Mouse (Mus musculus) heart, postnatal 0 days (tissue): ENCODE measurements at regions not wholly inside any gene's neighbourhood (a gene's known extent, or its start where the extent isn't known, plus 50 kb on each side); places are given as distances from the start of the nearest gene placed in this dataset.

ENCODE experiments used
- ATAC-seq: fragments of 200-750 bp; cut with Nextera tagmentation; 2 replicates; pipeline ENCODE4 v1.8.0; 2017; ENCODE audit warnings: low read depth, moderate number of reproducible peaks, moderate library complexity; ENCODE audit not compliant: insufficient read depth
- DNase-seq: peaks from one replicate; pipeline ENCODE4 v3.0.0-alpha.2; 2016; ENCODE audit warnings: low spot score
- H3K27ac ChIP-seq: fragments of 300-500 bp; sonication (generic); 2 replicates; pipeline ENCODE4 v1.5.1; 2014; ENCODE audit warnings: low read depth, mild to moderate bottlenecking
- H3K27me3 ChIP-seq: fragments of 300-500 bp; sonication (generic); 2 replicates; pipeline ENCODE4 v1.6.1; 2014; ENCODE audit warnings: low read length, mixed read lengths; ENCODE audit not compliant: control insufficient read depth, insufficient read depth
- H3K36me3 ChIP-seq: fragments of 300-500 bp; sonication (generic); replicated peaks from 2 replicates; pipeline ENCODE4 v1.6.1; 2014; ENCODE audit warnings: low read length, mixed read lengths; ENCODE audit not compliant: control insufficient read depth, insufficient read depth
- H3K4me1 ChIP-seq: fragments of 300-500 bp; sonication (generic); 2 replicates; pipeline ENCODE4 v1.6.1; 2014; ENCODE audit warnings: antibody characterized with exemption; ENCODE audit not compliant: control insufficient read depth, insufficient read depth
- H3K4me2 ChIP-seq: fragments of 300-500 bp; sonication (generic); 2 replicates; pipeline ENCODE4 v1.6.1; 2014; ENCODE audit warnings: low read depth, mild to moderate bottlenecking, low read length, moderate library complexity
- H3K4me3 ChIP-seq: fragments of 300-500 bp; sonication (generic); 2 replicates; pipeline ENCODE4 v1.5.1; 2014; ENCODE audit warnings: low read depth, low read length
- H3K9ac ChIP-seq: fragments of 300-500 bp; sonication (generic); replicated peaks from 2 replicates; pipeline ENCODE4 v1.6.1; 2014; ENCODE audit warnings: low read depth, low read length, mixed read lengths
- H3K9me3 ChIP-seq: fragments of 300-500 bp; sonication (generic); replicated peaks from 2 replicates; pipeline ENCODE4 v1.6.1; 2016; ENCODE audit warnings: low read length; ENCODE audit not compliant: control insufficient read depth
- CTCF ChIP-seq: IDR thresholded peaks from 2 replicates; pipeline ENCODE4 v1.5.1; 2016; ENCODE audit warnings: antibody characterized with exemption, control low read depth, low read depth
- EP300 ChIP-seq: IDR thresholded peaks from 2 replicates; pipeline ENCODE4 v1.6.1; 2016; ENCODE audit warnings: antibody characterized with exemption, low read depth
- WGBS: fragments of 180-500 bp; shearing (Covaris S2); extraction: QIAGEN DNeasy Blood & Tissue Kit; methylation state at CpG from one replicate; pipeline ENCODE4 v1.1.7; 2014; 5-methylcytosine and 5-hydroxymethylcytosine counted together

DNA sequence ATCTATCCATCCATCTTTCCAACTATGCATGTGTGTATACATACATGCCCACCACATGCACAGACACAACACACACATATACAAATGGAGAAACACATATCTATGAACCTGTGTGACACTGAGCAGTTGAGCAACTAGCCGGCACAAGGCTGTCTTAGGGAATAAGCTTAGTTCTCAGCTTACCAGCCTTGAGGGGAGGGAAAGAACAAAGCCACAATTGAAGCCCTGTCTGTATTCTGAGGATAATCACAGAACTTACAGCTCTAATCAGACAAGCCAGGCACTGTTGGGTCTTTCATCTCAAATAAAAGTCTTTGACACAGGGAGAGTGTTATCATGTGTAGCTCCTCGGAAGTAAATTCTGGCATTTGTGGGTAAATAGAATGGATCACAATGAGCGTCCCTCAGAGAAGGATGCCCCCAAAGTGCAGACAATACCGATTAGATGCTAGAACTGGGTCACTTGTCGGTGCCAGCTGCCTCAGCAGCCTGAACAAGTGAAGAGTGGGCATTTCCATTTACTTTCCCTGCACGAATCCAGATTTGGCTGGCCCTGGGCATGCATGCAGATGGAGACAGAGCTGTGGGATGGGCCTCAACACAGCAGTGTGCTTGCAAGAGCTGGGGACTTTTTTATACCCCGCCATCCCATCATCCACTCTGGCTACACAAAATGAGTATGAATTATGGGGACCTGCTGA, 646.0 kb upstream of the Castor2 start:
- DNase-seq (no peak), ATAC-seq (no peak)
- Histone ChIP-seq H3K4me3 (no peak overlapping the region), H3K4me1 (no peaks in the 10 kb centered on the region), H3K27ac (no peak overlapping the region), H3K9ac (no peak overlapping the region), H3K36me3 (no peaks in the 10 kb centered on the region), H3K4me2 (no peak overlapping the region), H3K9me3 (no peaks in the 10 kb centered on the region), H3K27me3 (no peaks in the 10 kb centered on the region)
- WGBS, result 73% methylated on average over 7 of the region's 7 CpGs
- no peak for TF ChIP-seq CTCF
- no peak for TF ChIP-seq EP300

DNA sequence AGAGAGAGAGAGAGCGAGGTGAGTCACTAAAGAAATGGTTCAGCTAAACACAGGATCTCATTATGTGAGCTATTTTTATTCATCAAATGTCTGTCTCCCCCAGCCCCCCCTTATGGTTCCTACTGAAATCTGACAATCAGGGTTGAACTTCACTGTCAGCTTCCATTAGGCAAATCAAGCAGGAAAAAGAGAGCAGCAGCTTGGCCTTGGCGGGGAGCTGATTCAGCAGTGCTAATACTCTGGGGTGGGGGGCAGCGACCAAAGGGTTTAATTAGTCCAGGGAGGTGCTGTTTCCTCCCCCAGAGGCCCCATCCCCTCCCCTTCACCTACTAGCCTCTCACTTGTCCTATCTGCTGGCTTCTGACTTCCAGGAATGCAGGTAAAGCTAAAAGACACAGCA, 649.6 kb upstream of the Castor2 start:
- WGBS, result 68% methylated on average over 3 of the region's 3 CpGs
- ATAC-seq (no peak), DNase-seq (no peak)
- no peak overlapping the region for H3K27ac ChIP-seq
- no peak for TF ChIP-seq CTCF
- no peak for TF ChIP-seq EP300
- no peaks in the 10 kb centered on the region for H3K36me3 ChIP-seq
- H3K27me3 ChIP-seq, result no peaks in the 10 kb centered on the region
- no peaks in the 10 kb centered on the region for H3K4me1 ChIP-seq
- H3K9me3 ChIP-seq, result no peaks in the 10 kb centered on the region
- H3K4me2 ChIP-seq, result no peak overlapping the region
- H3K4me3 ChIP-seq, result no peak overlapping the region
- H3K9ac ChIP-seq, result no peak overlapping the region

DNA sequence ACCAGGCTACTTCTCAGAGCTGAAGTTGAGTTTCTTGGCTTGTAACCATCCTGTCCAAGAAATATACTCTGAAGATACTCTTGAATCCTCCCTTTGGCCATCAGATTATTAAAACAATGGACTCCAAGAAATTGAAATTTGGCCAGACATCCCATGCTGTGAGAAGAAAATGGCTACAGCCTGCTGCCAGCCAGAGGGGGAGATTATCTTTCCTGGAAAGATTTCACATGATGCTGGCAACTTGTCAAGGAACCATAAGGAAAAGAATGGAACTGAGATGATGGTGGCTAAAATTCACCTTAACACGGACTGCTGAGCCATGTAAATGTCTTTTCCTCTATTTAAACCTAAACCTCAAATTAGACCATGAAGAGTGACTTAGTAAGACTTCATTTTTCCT, 698.7 kb upstream of the Castor2 start:
- WGBS, result 56% methylated on average over 1 of the region's 1 CpGs
- ATAC-seq (no peak), DNase-seq (no peak)
- H3K27ac ChIP-seq, result no peak overlapping the region
- H3K36me3 ChIP-seq, result no peaks in the 10 kb centered on the region
- no peak overlapping the region for H3K4me2 ChIP-seq
- no peak overlapping the region for H3K4me3 ChIP-seq
- TF ChIP-seq CTCF (no peak), EP300 (no peak)
- 0 out of 2 replicates have a peak, but pooled peaks cover 5% of the 10 kb centered on the region for H3K9me3 ChIP-seq
- no peaks in the 10 kb centered on the region for H3K27me3 ChIP-seq
- H3K4me1 ChIP-seq, result no peaks in the 10 kb centered on the region
- no peak overlapping the region for H3K9ac ChIP-seq

DNA sequence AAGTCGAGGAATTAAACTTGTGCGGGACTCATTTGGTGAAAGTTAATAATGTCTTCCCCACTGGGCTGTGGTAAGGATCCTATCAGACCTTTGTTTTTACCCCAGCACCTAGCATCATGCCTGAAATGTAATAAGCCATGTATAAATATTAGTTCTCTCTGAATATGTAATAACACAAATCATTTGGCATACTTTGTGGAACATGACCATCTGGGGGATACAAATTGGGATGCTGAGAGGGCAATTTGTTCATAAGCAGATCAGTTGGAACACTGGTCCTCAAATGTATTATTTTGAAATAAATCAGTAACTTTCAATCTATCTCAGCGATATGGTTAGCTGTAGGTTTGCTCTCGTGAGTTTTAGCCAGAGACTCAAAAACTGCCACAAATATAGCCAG, 709.6 kb upstream of the Castor2 start:
- no peak for ATAC-seq
- no peak overlapping the region for H3K4me3 ChIP-seq

DNA sequence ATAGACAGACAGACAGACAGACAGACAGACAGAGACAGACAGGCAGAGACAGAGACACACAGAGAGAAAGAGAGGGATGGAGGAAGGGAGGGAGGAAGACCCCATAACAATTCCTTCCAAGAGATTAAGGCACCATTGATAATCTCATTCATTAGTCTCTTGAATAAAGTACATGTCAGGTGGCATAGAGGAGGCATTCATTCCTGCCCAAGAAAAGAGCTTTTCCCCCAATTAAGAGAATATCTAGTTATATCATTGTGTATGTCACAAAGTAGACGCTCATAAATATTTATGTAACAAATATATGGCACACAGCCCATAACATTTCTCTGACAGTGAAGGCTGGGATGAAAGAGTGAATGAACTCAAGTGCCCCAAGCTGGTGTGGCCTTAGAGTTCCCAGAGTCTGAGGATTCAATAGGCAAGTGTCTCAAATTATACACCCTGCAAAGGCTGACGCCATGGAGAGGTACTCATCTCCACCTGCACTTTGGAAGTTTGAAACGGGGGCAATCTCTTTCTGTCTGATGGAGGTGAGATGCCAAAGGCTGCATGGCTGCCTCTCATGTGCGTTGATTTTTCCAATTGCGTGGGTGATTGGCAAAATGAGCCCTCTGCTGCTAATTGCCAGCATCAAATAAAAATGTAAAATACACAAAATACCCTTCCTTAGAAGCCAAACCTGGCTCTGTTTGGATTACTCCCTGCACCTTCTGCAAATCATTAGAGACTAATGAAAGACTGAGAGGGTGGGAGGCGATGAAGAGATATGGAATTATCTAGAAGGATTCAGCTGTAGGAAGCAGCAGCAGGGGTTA, 710.3 kb upstream of the Castor2 start:
- Histone ChIP-seq H3K27ac (no peak overlapping the region), H3K4me3 (no peak overlapping the region), H3K36me3 (no peaks in the 10 kb centered on the region), H3K9ac (no peak overlapping the region), H3K27me3 (no peaks in the 10 kb centered on the region), H3K4me2 (no peak overlapping the region), H3K4me1 (peaks cover 8% of the 10 kb centered on the region; the same call in 1 of the 2 replicates), H3K9me3 (peaks cover 8% of the 10 kb centered on the region)
- 85% methylated on average over 6 of the region's 6 CpGs for WGBS
- no peak for TF ChIP-seq CTCF
- no peak for TF ChIP-seq EP300
- ATAC-seq (no peak), DNase-seq (no peak)

More for the DNA sequence above, 709.6 kb upstream of the Castor2 start:
- WGBS, result 85% methylated on average over 4 of the region's 4 CpGs
- TF ChIP-seq EP300 (no peak), CTCF (no peak)
- no peak overlapping the region for H3K9ac ChIP-seq
- peaks cover 8% of the 10 kb centered on the region; the same call in 1 of the 2 replicates for H3K4me1 ChIP-seq
- peaks cover 8% of the 10 kb centered on the region for H3K9me3 ChIP-seq
- H3K4me2 ChIP-seq, result no peak overlapping the region
- no peak overlapping the region for H3K27ac ChIP-seq
- no peak for DNase-seq
- H3K27me3 ChIP-seq, result no peaks in the 10 kb centered on the region
- no peaks in the 10 kb centered on the region for H3K36me3 ChIP-seq
